Mouse (Mus musculus): Measurements from ENCODE around the gene Amigo2. TPM values are rescaled to one million over a fixed set of nuclear protein-coding genes. Genes with fewer than 3 reads are reported as not detected.
A peak's percentile ranks its signal among the peaks of the same experiment; 100 is the strongest.

Amigo2 gene
- polyA plus RNA-seq, 1 experiment = not detected

DNA sequence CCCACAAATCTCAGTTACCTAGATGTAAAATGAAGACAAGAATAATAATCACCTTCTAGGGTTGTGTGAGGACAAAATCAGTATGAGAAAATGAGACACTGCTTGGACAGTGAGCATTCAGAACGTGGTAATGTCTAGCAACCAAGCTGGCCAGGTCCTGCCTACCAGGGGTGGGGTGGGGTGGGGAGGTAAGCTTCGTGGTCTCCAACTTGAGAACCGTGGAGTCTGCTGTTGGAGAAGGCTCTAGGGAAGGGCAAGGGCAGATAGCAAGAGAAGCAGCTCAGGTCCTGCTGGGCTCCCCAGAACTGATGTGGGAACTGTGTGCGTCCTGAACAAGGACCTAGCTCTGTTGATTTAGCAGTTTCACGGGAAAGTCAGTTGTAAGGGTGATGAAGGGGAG, 37.1 kb upstream of the Amigo2 start:
- Histone ChIP-seq H3K4me1 (ENCODE audit: control insufficient read depth, insufficient read depth, low read length) (peaks cover 12% of the 10 kb centered on the region), H3K4me3 (ENCODE audit: insufficient read depth, low read depth, low read length) (no peak overlapping the region), H3K27ac (ENCODE audit: insufficient read depth, low read depth, low read length) (no peak overlapping the region)
- TF ChIP-seq POLR2A (IDR thresholded peaks at IDR 0.05; ENCODE audit: insufficient read depth, low read depth, low read length) = no peak
- no peak for TF ChIP-seq CTCF (IDR thresholded peaks at IDR 0.05; ENCODE audit: insufficient read depth, low read depth, low read length)
- WGBS = 90% methylated on average over 5 of the region's 5 CpGs

DNA sequence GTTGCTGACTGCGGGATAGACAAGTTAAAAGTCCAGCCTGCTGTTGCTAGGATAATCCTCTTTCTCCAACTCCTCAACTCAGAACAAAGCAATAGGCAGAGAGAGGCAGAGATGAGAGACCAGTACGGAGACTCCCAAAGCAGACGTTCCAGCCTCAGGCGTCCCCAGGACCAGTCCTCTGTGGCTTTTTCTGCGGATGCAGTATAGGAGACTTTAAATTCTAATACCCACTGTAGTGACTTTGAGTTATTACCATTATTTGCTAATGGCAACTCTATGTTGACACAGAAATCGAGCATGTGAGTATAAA, 35.4 kb upstream of the Amigo2 start:
- 64% methylated on average over 6 of the region's 6 CpGs for WGBS
- Histone ChIP-seq H3K4me3 (ENCODE audit: insufficient read depth, low read depth, low read length) (no peak overlapping the region), H3K4me1 (ENCODE audit: control insufficient read depth, insufficient read depth, low read length) (peaks cover 8% of the 10 kb centered on the region), H3K27ac (ENCODE audit: insufficient read depth, low read depth, low read length) (peak overlapping the region; percentile 60)
- TF ChIP-seq CTCF (IDR thresholded peaks at IDR 0.05; ENCODE audit: insufficient read depth, low read depth, low read length) (no peak), POLR2A (IDR thresholded peaks at IDR 0.05; ENCODE audit: insufficient read depth, low read depth, low read length) (no peak)

DNA sequence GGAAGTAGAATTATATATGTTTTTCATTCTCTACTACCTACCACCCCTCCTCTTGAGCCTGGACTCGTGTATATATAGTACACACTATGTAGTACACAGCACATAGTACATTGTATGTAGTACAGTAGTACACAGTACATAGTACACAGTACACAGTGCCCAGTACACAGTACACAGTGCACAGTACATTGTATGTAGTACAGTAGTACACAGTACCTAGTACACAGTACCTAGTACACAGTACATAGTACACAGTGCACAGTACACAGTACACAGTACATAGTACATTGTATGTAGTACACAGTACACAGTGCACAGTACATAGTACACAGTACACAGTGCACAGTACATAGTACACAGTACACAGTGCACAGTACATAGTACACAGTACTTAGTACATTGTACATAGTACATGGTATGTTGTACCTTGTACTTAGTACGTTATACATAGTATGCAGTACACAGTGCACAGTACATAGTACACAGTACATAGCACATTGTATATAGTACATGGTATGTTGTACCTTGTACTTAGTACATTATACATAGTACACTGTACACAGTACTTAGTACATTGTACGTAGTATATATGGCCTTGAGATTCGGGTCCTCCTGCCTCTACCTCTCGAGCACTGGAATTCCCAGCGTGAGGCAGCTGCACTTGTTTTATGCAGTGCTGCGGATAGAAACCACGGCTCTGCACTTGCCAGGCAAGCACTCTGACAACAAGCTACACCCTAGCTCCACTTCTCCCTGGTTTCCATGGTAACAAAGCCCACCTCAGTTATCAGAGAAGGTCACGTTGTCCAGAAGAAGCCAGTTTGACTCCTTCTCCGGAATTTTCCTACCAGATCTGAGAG, 34.9 kb upstream of the Amigo2 start:
- TF ChIP-seq CTCF (IDR thresholded peaks at IDR 0.05; ENCODE audit: insufficient read depth, low read depth, low read length) (no peak), POLR2A (IDR thresholded peaks at IDR 0.05; ENCODE audit: insufficient read depth, low read depth, low read length) (no peak)
- 42% methylated on average over 10 of the region's 10 CpGs for WGBS
- Histone ChIP-seq H3K4me1 (ENCODE audit: control insufficient read depth, insufficient read depth, low read length) (peaks cover 8% of the 10 kb centered on the region), H3K27ac (ENCODE audit: insufficient read depth, low read depth, low read length) (peak overlapping the region; percentile 60), H3K4me3 (ENCODE audit: insufficient read depth, low read depth, low read length) (no peak overlapping the region)

DNA sequence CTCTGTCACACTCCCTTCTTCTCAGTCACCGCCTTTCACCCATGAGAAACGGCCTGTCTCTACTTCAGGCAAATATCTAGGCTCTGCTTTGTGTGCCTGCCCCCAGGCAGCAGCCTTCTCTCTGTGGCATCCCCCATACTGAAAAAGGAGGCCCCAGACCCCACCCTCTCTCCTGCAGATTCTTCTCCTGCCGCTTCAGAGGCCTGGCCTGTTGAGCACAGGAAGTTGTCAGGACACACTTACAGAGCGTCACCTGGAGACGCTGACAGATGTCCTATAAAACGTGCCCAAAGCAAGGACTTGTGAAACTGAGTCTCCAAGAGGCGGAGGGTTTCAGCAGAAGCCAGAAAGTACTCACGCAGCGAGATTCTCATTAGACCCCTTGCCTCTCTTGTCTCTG, 33.7 kb upstream of the Amigo2 start:
- WGBS = 80% methylated on average over 9 of the region's 9 CpGs
- peaks cover 11% of the 10 kb centered on the region for H3K4me1 ChIP-seq (ENCODE audit: control insufficient read depth, insufficient read depth, low read length)
- H3K27ac ChIP-seq (ENCODE audit: insufficient read depth, low read depth, low read length) = no peak overlapping the region
- H3K4me3 ChIP-seq (ENCODE audit: insufficient read depth, low read depth, low read length) = no peak overlapping the region
- TF ChIP-seq POLR2A (IDR thresholded peaks at IDR 0.05; ENCODE audit: insufficient read depth, low read depth, low read length) = no peak
- no peak for TF ChIP-seq CTCF (IDR thresholded peaks at IDR 0.05; ENCODE audit: insufficient read depth, low read depth, low read length)

DNA sequence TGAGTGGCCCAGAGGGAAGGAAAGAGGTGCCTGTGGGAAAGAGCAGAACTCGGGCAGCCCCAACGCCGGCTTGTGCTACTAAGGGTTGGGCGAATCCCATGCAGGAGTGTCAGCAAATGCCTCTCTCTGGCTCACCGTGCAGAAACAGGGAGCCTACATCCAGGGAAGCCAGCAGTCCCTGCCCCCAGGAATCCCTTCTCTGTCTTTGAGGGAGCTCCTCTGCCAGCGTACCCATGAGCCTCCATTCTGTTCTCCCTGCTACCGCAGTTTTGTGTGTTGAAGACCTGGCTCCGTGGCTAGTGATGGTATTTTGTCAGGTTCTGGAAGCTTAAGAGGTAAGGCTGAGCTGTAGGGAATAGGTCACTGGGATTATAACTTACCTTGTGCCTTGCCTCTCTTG, 33.0 kb upstream of the Amigo2 start:
- H3K4me3 ChIP-seq (ENCODE audit: insufficient read depth, low read depth, low read length) = no peak overlapping the region
- H3K4me1 ChIP-seq (ENCODE audit: control insufficient read depth, insufficient read depth, low read length) = peaks cover 11% of the 10 kb centered on the region
- WGBS = 89% methylated on average over 8 of the region's 8 CpGs
- no peak overlapping the region for H3K27ac ChIP-seq (ENCODE audit: insufficient read depth, low read depth, low read length)
- TF ChIP-seq CTCF (IDR thresholded peaks at IDR 0.05; ENCODE audit: insufficient read depth, low read depth, low read length) = no peak
- TF ChIP-seq POLR2A (IDR thresholded peaks at IDR 0.05; ENCODE audit: insufficient read depth, low read depth, low read length) = no peak

DNA sequence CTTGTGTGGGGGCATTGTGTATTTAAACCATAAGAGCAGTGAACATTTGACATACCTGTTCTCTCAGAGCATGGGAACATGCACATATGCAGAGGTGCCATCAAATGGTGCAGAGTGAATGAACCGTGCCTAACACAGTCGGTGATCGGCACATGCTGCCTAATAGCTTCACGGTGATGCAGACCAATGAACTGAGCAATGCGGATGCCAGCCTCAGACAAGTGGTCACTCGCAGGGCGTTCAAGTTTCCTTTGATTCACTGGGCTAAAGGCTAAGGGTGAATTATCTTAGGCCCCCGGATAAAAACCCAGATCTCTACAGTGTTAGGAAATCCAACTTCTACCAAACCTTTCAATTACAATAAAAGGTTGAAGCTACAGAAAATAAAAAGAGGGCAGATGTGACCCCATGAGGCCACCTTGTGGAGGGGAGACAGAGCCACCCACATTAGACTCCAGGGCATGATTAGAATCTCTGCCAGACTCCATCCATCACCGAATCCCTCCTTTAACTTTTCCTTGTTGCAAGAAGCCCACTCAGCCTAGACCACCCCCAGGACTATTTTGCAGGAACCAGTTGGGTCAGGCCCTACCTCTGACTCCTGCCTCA, 31.4 kb upstream of the Amigo2 start:
- TF ChIP-seq POLR2A (IDR thresholded peaks at IDR 0.05; ENCODE audit: insufficient read depth, low read depth, low read length) (no peak), CTCF (IDR thresholded peaks at IDR 0.05; ENCODE audit: insufficient read depth, low read depth, low read length) (no peak)
- WGBS = 96% methylated on average over 9 of the region's 9 CpGs
- Histone ChIP-seq H3K4me1 (ENCODE audit: control insufficient read depth, insufficient read depth, low read length) (peaks cover 11% of the 10 kb centered on the region), H3K4me3 (ENCODE audit: insufficient read depth, low read depth, low read length) (no peak overlapping the region), H3K27ac (ENCODE audit: insufficient read depth, low read depth, low read length) (no peak overlapping the region)

DNA sequence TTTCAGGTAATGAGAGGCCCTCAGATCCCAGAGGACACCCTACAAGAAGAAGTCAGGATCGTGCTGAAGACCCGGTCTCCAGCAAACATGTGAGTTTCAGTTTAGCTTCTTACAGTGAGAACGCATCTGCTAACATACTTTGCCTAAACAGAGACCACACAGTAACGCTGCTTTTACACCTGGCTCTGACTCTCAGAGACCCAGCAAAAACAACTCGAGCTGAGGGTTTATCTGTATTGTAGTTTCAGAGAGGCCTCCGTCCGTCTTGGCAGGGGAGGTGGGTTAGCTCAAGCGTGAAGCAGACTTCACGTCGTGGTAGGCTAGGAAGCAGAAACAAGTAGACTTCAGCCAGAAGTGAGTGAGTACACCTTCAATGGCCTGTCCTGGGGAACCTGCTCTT, 30.2 kb upstream of the Amigo2 start:
- Histone ChIP-seq H3K4me1 (ENCODE audit: control insufficient read depth, insufficient read depth, low read length) (peaks cover 9% of the 10 kb centered on the region), H3K4me3 (ENCODE audit: insufficient read depth, low read depth, low read length) (no peak overlapping the region), H3K27ac (ENCODE audit: insufficient read depth, low read depth, low read length) (no peak overlapping the region)
- WGBS = 78% methylated on average over 10 of the region's 10 CpGs
- TF ChIP-seq POLR2A (IDR thresholded peaks at IDR 0.05; ENCODE audit: insufficient read depth, low read depth, low read length) (no peak), CTCF (IDR thresholded peaks at IDR 0.05; ENCODE audit: insufficient read depth, low read depth, low read length) (no peak)

DNA sequence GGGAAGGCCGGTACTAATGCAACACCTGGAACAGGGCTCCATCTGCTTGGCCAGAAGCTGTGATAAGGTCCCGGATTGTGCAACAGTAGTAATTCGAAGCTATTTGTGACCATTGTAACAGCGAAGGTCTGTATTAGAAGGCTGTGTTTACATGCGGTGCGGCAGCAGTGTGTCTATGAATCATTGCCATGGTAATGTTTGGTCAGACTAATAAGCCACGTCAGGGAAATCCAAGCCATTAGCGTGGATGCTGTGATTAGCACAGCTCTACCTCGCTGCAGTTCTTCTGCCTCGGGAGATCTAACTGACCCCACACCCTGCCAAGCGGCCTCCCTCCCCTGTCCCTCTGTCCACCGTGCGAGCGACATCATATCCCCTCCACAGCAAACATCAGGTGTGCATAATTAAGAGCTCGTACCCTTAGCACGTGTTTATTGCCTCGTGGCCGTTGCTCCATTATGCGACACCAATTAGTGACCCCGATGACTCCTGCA, 29.6 kb upstream of the Amigo2 start:
- H3K4me3 ChIP-seq (ENCODE audit: insufficient read depth, low read depth, low read length) = no peak overlapping the region
- WGBS = 26% methylated on average over 20 of the region's 20 CpGs
- peaks cover 11% of the 10 kb centered on the region for H3K4me1 ChIP-seq (ENCODE audit: control insufficient read depth, insufficient read depth, low read length)
- TF ChIP-seq POLR2A (IDR thresholded peaks at IDR 0.05; ENCODE audit: insufficient read depth, low read depth, low read length) (no peak), CTCF (IDR thresholded peaks at IDR 0.05; ENCODE audit: insufficient read depth, low read depth, low read length) (no peak)
- no peak overlapping the region for H3K27ac ChIP-seq (ENCODE audit: insufficient read depth, low read depth, low read length)

DNA sequence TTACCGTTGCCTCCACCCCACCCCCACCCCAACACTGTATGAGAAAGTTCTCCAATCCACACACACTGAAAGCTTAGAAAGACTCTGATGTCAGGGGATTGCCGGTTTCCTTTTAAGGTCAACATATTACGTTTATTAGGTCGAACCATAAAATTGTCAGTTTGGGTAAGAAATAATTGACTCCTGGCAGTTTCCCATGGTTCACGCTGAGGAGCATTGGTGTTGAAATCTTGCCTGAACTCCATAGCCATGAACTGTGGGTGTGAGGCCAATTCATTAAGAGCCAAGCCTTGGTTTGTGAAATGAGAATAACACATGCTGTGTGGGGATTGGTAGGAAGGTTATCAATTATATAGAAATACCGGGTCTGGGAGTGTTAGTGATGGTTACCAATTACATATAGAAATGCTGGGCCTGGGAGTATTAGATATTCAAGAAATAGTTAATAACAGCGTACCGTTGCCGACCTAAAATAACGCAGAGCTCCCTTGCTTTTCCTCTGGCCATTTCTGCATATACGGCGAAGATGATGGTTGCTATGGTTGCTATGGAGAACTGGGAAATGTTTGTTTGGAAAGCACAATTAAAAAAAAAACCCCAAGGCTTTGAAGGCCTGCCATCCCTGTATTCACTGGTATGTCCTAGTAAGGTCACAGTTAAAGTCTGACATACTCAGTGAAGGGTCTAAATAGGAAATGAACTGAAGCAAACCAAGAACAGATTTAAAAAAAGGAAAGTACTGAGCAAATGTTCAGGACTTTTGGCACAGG, 28.7 kb upstream of the Amigo2 start:
- H3K27ac ChIP-seq (ENCODE audit: insufficient read depth, low read depth, low read length) = no peak overlapping the region
- peaks cover 8% of the 10 kb centered on the region for H3K4me1 ChIP-seq (ENCODE audit: control insufficient read depth, insufficient read depth, low read length)
- 71% methylated on average over 12 of the region's 12 CpGs for WGBS
- H3K4me3 ChIP-seq (ENCODE audit: insufficient read depth, low read depth, low read length) = no peak overlapping the region
- TF ChIP-seq POLR2A (IDR thresholded peaks at IDR 0.05; ENCODE audit: insufficient read depth, low read depth, low read length) = no peak
- no peak for TF ChIP-seq CTCF (IDR thresholded peaks at IDR 0.05; ENCODE audit: insufficient read depth, low read depth, low read length)
